Mouse (Mus musculus) ES-Bruce4 (cell line): ENCODE data around the gene Gm29609.

Experiments
- CTCF ChIP-seq: IDR thresholded peaks from one replicate; pipeline ENCODE4 v1.8.1; 2011; ENCODE audit warnings: low read depth, low read length
- EP300 ChIP-seq: IDR thresholded peaks from 2 replicates; pipeline ENCODE4 v1.6.1; 2011; ENCODE audit warnings: low read depth, low read length; ENCODE audit not compliant: insufficient read depth

DNA sequence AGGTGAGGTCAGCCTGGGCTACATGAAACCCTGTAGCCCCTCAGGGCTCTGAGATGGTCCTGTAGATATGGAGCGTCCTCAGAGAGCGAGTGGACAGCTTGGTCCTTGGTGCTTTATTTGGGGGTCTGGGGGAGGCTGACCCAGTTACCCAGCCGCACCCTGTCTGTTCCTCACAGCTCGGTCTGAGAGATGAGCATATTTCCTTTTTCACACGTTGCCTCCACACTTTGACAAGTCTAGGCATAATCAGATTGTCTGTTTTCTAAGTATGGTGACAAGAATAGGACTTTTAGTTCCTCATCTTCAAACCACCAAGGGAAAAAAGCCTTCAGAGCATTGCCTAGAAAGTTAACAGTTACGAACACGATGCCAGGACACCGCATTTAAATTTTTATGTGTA is 58.6 kb downstream of the Gm29609 start:
- TF ChIP-seq CTCF (no peak), EP300 (no peak)
